Comparison of ENCODE assay signal across 16 mouse cellular contexts in genomic region chr17:26873502-26873901, GRCm38 (mm10). TPM values are rescaled to one million over a fixed set of nuclear protein-coding genes. Genes with fewer than 3 reads are reported as not detected.
"Had no signal": no experiment of that assay in that cellular context is flagged by ENCODE, and none has a peak within 500 bp of the region (broad histone marks: within the 10 kb centered on the region; RNA-seq: fewer than 3 reads in every experiment).

No protein-coding gene starts in this region.

- H3K4me3 ChIP-seq: left cerebral cortex, adult 2 months; liver, embryonic 13.5 days; midbrain, embryonic 13.5 days had no signal

- DNase-seq: kidney, postnatal 25 days; liver; liver, embryonic 13.5 days; liver, postnatal 0 days; lung, postnatal 14 days; right cerebral cortex, postnatal 14 days; thymus, postnatal 4 days had no signal

- H3K36me3 ChIP-seq: liver, embryonic 13.5 days; midbrain, embryonic 13.5 days had no signal

- H3K4me2 ChIP-seq: liver, embryonic 13.5 days; midbrain, embryonic 13.5 days had no signal

- ATAC-seq: liver, postnatal 0 days; midbrain, embryonic 13.5 days had no signal

- H3K27ac ChIP-seq: left cerebral cortex, adult 2 months; liver, embryonic 13.5 days; midbrain, embryonic 13.5 days had no signal

- H3K9me3 ChIP-seq: liver, embryonic 13.5 days had no signal

- H3K4me1 ChIP-seq: liver, embryonic 13.5 days; midbrain, embryonic 13.5 days had no signal

- H3K27me3 ChIP-seq: liver, embryonic 13.5 days; midbrain, embryonic 13.5 days had no signal

- H3K9ac ChIP-seq: liver, embryonic 13.5 days; liver, postnatal 0 days; midbrain, embryonic 13.5 days had no signal

RNA-seq across cellular contexts. Expression of gene Nkx2-5, which starts 28.7 kb away (rescaled TPM):
- total RNA-seq: layer of hippocampus, postnatal 25 days; left cerebral cortex, adult 2 months; left cerebral cortex, postnatal 14 days; megakaryocyte progenitor cell, adult 5-6 weeks; midbrain, postnatal 0 days had no signal
- polyA plus RNA-seq: kidney, embryonic 16.5 days; limb, embryonic 11.5 days; liver, embryonic 13.5 days; liver, postnatal 0 days; midbrain, embryonic 13.5 days; midbrain, postnatal 0 days; neural tube, embryonic 14.5 days had no signal
